Mouse (Mus musculus) thymus, postnatal 36 days (tissue): ENCODE measurements around the gene Acox1.
A peak's percentile ranks its signal among the peaks of the same experiment; 100 is the strongest.

Source experiments
- DNase-seq, 2 experiments: peaks; one replicate each; pipeline ENCODE4 v3.0.0; 2022; ENCODE audit warnings: mixed read lengths in 2 of 2

The Acox1 gene

GRCm38 (mm10) chr11:116198639-116199531 lies at the start of gene Acox1, which contains the start of gene Ten1:
Gene Acox1, minus strand, starts transcription at chr11:116199045.
Gene Ten1, plus strand, starts transcription at chr11:116198855.
- DNase-seq, result peak; percentile 96 to 98

DNA sequence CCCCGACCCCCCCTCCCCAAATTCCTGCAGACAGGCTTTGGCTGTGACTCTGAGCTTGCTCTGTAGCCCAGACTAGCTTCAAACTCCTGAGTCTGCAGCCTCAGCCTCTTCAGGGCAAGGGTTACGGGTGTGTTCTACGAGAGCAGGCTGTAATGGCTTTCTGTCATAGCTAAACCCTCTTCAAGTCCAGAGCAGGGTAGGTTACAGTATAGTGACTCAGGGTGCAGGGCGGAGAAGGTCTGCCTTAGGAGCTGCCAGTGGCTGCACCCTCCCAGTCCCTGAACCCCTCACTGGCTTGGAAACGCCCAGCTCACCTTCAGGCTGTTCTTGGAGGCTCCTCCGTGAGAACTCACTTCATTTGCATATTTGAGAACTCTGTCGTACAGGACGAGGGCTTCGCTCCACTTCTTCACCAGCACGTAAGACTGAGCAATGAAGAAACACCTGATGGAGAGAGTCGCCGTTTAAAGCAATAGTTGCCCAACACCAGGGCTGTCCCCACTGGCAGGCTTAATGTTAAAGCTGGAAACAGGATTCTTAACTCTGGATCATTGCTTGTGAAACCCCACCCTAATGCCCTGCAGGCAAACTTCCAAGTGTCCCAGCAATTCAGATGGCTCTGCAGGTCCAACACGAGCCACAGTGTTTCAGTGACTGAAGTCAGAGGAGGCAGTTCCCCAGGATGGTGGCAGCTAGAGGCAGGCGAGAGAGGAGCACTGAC lies 48.8 kb upstream of the Acox1 start:
- no peak for DNase-seq

- no peak for DNase-seq
Measured at GRCm38 (mm10) chr11:116245616-116246015, 46.8 kb upstream of the Acox1 start.

GRCm38 (mm10) chr11:116244580-116244979 lies 45.7 kb upstream of the Acox1 start:
- DNase-seq, result no peak

GRCm38 (mm10) chr11:116241744-116242235 lies 42.9 kb upstream of the Acox1 start:
- no peak for DNase-seq

- DNase-seq, result no peak
Measured at GRCm38 (mm10) chr11:116239797-116240196, 41.0 kb upstream of the Acox1 start.

- DNase-seq, result peak; percentile 69 to 84
Measured at GRCm38 (mm10) chr11:116237742-116238395, 39.0 kb upstream of the Acox1 start, which contains the start of gene Evpl. Gene Evpl, minus strand, starts transcription at chr11:116238077.

GRCm38 (mm10) chr11:116234901-116235300 lies 36.1 kb upstream of the Acox1 start:
- no peak for DNase-seq

- DNase-seq, result no peak
Measured at GRCm38 (mm10) chr11:116232427-116232826, 33.6 kb upstream of the Acox1 start.

DNA sequence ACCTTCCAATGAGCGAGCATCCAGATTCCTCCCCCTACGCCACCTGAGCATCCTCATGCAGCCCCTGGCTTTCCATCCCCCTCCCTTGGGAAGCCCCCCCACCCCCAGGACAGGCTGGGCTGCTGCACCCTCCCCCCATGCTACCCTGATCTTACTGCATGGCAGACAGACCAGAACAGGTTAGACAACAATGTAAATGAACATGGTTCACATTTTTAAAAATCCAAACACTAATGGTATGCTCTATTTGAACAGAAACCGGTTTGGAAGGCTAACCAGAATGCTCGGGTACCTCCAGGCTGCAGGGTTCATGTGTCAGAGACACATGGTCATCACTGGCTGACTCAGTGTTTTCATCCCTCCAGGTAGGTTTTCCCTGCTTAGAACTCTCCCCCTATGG lies 29.9 kb upstream of the Acox1 start:
- DNase-seq, result no peak

- peak; percentile 78 to 85 for DNase-seq
Measured at GRCm38 (mm10) chr11:116226414-116226813, 27.6 kb upstream of the Acox1 start.

GRCm38 (mm10) chr11:116222740-116223059 lies 23.9 kb upstream of the Acox1 start:
- no peak for DNase-seq

GRCm38 (mm10) chr11:116221931-116222739 lies 23.3 kb upstream of the Acox1 start:
- no peak for DNase-seq

- peak; percentile 64 to 69 for DNase-seq
Measured at GRCm38 (mm10) chr11:116219885-116220284, 21.0 kb upstream of the Acox1 start.

DNA sequence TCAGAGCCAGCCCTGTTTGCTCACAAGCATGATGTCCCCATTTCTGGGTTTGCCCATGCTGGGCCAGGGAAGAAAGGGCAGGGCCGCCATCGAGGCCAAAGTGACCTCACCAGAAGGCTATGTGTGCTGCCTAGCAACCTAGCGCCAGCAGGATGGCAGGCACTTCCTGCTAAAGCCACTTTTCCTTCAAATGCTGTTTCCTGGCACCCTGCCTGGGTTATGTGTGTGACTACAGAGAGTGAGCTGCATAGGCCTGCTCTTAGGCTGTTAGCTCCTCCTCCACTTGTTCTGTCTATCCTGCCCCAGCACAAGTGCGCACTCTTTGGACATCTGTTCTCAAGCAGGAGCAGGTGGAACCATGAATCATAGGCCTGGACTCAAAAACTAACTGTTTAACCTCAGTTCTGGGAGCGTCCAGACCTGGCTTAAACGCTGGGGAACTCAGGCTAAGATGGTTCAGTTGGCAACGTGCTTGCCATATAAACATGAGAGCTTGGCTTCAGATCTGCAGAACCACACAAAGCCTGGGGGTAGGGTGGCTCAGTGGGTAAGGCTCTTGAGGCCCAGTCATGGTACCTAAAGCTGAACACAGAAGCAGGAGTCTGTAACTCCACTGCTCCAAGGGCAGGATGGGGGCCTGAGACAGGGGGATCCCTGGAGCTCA lies 20.0 kb upstream of the Acox1 start:
- DNase-seq, result no peak

DNA sequence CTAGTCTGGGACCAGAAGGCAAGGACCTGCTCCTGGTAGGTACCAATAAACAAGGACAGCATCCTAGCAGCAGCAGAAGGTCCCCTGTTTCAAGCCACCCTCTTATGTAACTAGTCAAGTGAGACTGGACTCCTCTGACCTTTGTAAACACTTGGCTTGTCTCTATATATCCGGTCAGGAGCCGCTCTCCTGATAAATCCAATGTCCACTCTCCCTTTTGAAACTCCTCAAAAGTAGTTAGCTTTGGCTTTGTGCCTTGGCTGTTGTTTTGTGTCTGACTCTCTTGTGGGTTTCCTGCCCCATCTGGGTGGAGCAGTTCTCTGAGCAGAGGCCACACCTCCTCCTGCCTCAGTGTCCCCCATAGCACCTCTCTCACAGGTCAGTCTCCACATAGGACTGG lies 19.4 kb upstream of the Acox1 start:
- DNase-seq, result no peak

GRCm38 (mm10) chr11:116216549-116216948 lies 17.7 kb upstream of the Acox1 start:
- DNase-seq, result no peak

DNA sequence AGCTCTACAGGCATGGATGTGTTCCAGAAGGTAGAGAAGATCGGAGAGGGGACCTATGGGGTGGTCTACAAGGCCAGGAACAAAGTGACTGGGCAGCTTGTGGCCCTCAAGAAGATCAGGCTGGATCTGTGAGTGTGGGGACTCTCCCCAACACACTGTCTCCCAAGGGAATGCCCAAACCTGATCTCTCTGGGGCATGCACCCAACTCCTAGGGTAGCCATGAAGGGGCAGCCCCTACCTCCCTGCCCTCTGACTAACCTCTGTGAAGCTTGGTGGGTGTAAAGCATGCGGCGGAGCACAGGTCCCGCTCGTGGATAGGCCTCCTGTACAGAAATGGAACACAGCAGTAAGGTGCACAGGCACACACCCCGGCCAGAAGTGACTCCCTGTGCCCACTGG lies 17.1 kb upstream of the Acox1 start:
- no peak for DNase-seq

- DNase-seq, result peak in 1 of 2 experiments; percentile 35
Measured at GRCm38 (mm10) chr11:116215181-116215580, 16.3 kb upstream of the Acox1 start.

DNA sequence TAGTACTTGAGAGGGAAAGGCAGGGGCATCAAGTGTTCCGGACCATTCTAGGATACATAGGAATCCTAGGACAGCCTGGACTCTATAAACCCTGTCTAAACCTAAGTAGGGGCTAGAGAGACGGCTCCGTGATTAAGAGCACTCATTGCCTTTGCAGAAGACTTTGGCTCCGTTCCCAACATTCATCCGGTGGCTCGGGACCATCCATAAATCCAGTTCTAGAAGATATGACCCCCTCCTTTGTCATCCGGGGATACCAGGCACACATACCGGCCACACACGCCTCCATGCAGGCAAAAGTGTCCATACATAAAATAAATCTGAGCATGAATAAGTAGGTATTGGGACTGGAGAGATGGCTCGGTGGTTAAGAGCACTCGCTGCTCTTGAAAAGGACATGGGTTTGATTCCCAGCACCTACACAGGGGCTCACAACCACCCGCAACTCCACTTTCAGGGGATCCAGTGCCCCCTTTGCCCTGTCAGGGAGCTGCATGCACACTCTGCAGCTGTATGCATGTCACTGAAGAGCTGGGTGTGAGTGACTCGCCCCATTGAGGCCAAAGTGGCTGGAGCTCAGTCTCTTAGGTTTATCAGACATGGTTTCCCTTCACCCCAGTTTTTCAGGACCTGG lies 15.1 kb upstream of the Acox1 start:
- no peak for DNase-seq

DNA sequence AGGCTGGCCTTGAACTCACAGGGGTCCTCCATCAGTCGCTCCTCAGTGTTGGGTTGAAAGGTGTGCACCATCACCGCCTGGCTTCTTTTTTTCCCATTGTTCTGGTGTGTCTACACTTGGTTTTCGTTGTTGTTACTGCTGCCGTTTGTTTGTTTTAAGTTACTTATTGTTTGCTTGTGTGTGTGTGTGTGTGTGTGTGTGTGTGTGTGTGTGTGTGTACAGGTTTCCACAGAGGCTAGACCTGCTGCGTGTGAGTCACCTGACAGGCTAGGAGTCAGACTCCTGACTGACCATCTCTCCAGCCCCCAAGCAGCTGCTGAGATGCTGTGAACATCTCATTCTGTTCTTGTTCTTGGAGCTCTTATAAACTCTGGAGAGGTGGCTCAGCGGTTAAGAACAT lies 14.0 kb upstream of the Acox1 start:
- DNase-seq, result no peak
